Mouse (Mus musculus) megakaryocyte, embryonic 14.5 days (primary cell): ENCODE data around the gene Zcchc10.
"Not testable (repeated sequence)": the region's sequence is repeated elsewhere in the genome, so short reads cannot be mapped to it uniquely, and the experiment has no call there.

ENCODE experiments used
- FLI1 ChIP-seq: IDR thresholded peaks from 2 replicates; pipeline ENCODE4 v1.6.1; 2012; ENCODE audit warnings: low read length, inconsistent platforms, mixed read lengths
- GATA1 ChIP-seq: IDR thresholded peaks from 3 replicates; pipeline ENCODE4 v1.6.1; 2012; ENCODE audit warnings: mixed read lengths, low read length, inconsistent platforms, borderline replicate concordance

DNA sequence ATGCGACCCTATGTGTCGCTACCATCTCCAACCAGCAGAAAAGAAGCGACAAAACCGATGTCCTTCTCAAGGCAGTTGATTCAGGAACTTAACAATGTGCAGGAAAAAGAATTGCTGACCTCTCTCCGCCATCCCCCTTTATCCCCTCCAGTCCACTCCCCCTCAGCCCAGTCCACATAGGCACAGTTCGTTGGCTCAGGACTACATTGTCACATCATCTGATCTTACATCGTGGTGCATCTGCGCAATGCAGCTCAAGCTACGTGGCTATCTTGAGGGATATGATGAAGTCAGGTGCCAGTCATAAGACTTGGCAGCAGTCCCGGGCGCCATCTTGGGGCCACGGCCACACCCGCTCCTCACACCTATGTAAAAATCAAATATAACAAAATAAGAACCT lies 4.6 kb upstream of the Zcchc10 start:
- not testable (repeated sequence) for TF ChIP-seq GATA1, FLI1
